Mouse (Mus musculus): Measurements from ENCODE around the gene Sorcs2.

Sorcs2 gene

GRCm38 (mm10) chr5:36223787-36224186 lies 174.2 kb downstream of the Sorcs2 start:
- no peak for DNase-seq

- no peak for DNase-seq
These were observed 177.3 kb downstream of the Sorcs2 start for GRCm38 (mm10) chr5:36220626-36221025.

GRCm38 (mm10) chr5:36220105-36220504 lies 177.8 kb downstream of the Sorcs2 start:
- no peak for DNase-seq

- no peak for DNase-seq
These were observed 184.6 kb downstream of the Sorcs2 start for GRCm38 (mm10) chr5:36213310-36213709.

GRCm38 (mm10) chr5:36208803-36209202 lies 189.1 kb downstream of the Sorcs2 start:
- no peak for DNase-seq

GRCm38 (mm10) chr5:36205397-36205796 lies 192.5 kb downstream of the Sorcs2 start:
- no peak for DNase-seq

- DNase-seq, result peak; percentile 92
These were observed 194.0 kb downstream of the Sorcs2 start, which contains the start of gene Psapl1 for GRCm38 (mm10) chr5:36203916-36204315. Gene Psapl1 (plus strand): TSS chr5:36204021.

- DNase-seq, result no peak
These were observed 194.5 kb downstream of the Sorcs2 start for GRCm38 (mm10) chr5:36203421-36203820.

- DNase-seq, result no peak
These were observed 195.2 kb downstream of the Sorcs2 start for GRCm38 (mm10) chr5:36202781-36203180.

- no peak for DNase-seq
These were observed 198.4 kb downstream of the Sorcs2 start for GRCm38 (mm10) chr5:36199519-36199918.

- no peak for DNase-seq
These were observed 202.5 kb downstream of the Sorcs2 start for GRCm38 (mm10) chr5:36195436-36195835.

GRCm38 (mm10) chr5:36194631-36195030 lies 203.3 kb downstream of the Sorcs2 start:
- DNase-seq, result no peak

GRCm38 (mm10) chr5:36192677-36193076 lies 205.3 kb downstream of the Sorcs2 start:
- DNase-seq, result no peak

- DNase-seq, result no peak
These were observed 206.1 kb downstream of the Sorcs2 start for GRCm38 (mm10) chr5:36191876-36192275.

- no peak for DNase-seq
These were observed 206.7 kb downstream of the Sorcs2 start for GRCm38 (mm10) chr5:36191285-36191684.

- DNase-seq, result peak; percentile 96
These were observed 209.6 kb downstream of the Sorcs2 start for GRCm38 (mm10) chr5:36188310-36188709.

GRCm38 (mm10) chr5:36186294-36187053 lies 211.5 kb downstream of the Sorcs2 start:
- no peak for DNase-seq

- no peak for DNase-seq
These were observed 215.6 kb downstream of the Sorcs2 start for GRCm38 (mm10) chr5:36182326-36182725.

GRCm38 (mm10) chr5:36179708-36180107 lies 218.2 kb downstream of the Sorcs2 start:
- no peak for DNase-seq

- DNase-seq, result no peak
These were observed 219.2 kb downstream of the Sorcs2 start for GRCm38 (mm10) chr5:36178785-36179184.

- no peak for DNase-seq
These were observed 219.7 kb downstream of the Sorcs2 start for GRCm38 (mm10) chr5:36178215-36178614.

- no peak for DNase-seq
These were observed 221.1 kb downstream of the Sorcs2 start for GRCm38 (mm10) chr5:36176873-36177272.

GRCm38 (mm10) chr5:36176409-36176808 lies 221.5 kb downstream of the Sorcs2 start:
- no peak for DNase-seq

GRCm38 (mm10) chr5:36174569-36175115 lies 223.3 kb downstream of the Sorcs2 start:
- no peak for DNase-seq

Measured in heart, adult 11 months (tissue).